Mouse (Mus musculus) E14TG2a.4 (cell line): Measurements from ENCODE around the gene Kdelr2.

Source experiments
- CTCF ChIP-seq: conservative IDR thresholded peaks from 2 replicates; pipeline ENCODE4 v1.5.1; 2014; ENCODE audit warnings: low read length
- POU5F1 ChIP-seq: IDR thresholded peaks from 2 replicates; pipeline ENCODE4 v1.6.1; 2014; ENCODE audit warnings: low read length, borderline replicate concordance

DNA sequence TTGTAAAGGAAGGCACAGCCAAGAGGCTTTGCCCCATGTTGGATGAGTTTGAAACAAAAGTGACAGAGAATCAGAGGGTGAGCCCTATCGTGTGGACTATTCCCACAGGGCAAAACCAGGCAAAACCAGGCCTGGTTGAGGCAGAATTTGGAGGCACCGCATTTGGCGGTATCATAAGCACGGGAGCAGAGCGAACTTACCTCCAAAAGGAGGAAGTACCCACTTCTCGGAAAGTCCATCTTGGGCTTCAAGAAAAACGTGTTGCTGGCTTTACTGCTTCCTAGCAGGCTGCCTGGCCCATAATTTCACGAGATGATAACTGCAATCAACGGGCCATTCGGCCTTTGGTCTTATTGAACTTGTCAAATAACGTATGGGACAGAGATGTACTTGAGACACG lies 38.1 kb downstream of the Kdelr2 start:
- TF ChIP-seq CTCF (no peak), POU5F1 (no peak)
